In genomic region chr11:75511213-75511612, GRCm38 (mm10) we compare ENCODE assay signal across 9 mouse cellular contexts. TPM values are rescaled to one million over a fixed set of nuclear protein-coding genes. Genes with fewer than 3 reads are reported as not detected.
DNase-seq lines count a peak whose midpoint lies in the region; ATAC-seq and TF ChIP-seq lines count a peak whose summit lies in the region.
"Had no signal": no experiment of that assay in that cellular context is flagged by ENCODE, and none has a peak within 500 bp of the region (broad histone marks: within the 10 kb centered on the region; RNA-seq: fewer than 3 reads in every experiment).

No protein-coding gene starts in this region.

- H3K27ac ChIP-seq in midbrain, embryonic 10.5 days (replicated peaks): no peak overlapping the region; the same call in 1 of the 2 replicates
- H3K27ac ChIP-seq in midbrain, postnatal 0 days (ENCODE audit: low read depth, low read length): no peak overlapping the region
- H3K27ac ChIP-seq in heart, embryonic 13.5 days (replicated peaks): no peak overlapping the region
- H3K27ac ChIP-seq in forebrain, embryonic 12.5 days: no peak overlapping the region

- H3K4me1 ChIP-seq in midbrain, embryonic 10.5 days: peaks cover 26% of the 10 kb centered on the region
- H3K4me1 ChIP-seq in midbrain, postnatal 0 days (ENCODE audit: insufficient read depth, low read length): peaks cover 5% of the 10 kb centered on the region; the same call in 1 of the 2 replicates
- peaks cover 27% of the 10 kb centered on the region for H3K4me1 ChIP-seq in heart, embryonic 13.5 days
- H3K4me1 ChIP-seq in forebrain, embryonic 12.5 days: peaks cover 12% of the 10 kb centered on the region

- peaks cover 36% of the 10 kb centered on the region for H3K36me3 ChIP-seq in midbrain, embryonic 10.5 days
- peaks cover 27% of the 10 kb centered on the region for H3K36me3 ChIP-seq in midbrain, postnatal 0 days (ENCODE audit: insufficient read depth, low read length)
- peaks cover 34% of the 10 kb centered on the region for H3K36me3 ChIP-seq in heart, embryonic 13.5 days
- H3K36me3 ChIP-seq in forebrain, embryonic 12.5 days (replicated peaks): peaks cover 32% of the 10 kb centered on the region

- no peaks in the 10 kb centered on the region for H3K27me3 ChIP-seq in midbrain, embryonic 10.5 days (ENCODE audit: low read depth, poor library complexity, severe bottlenecking)
- no peaks in the 10 kb centered on the region for H3K27me3 ChIP-seq in midbrain, postnatal 0 days (ENCODE audit: insufficient read depth, low read length)
- no peaks in the 10 kb centered on the region for H3K27me3 ChIP-seq in heart, embryonic 13.5 days (replicated peaks)
- H3K27me3 ChIP-seq in forebrain, embryonic 12.5 days: no peaks in the 10 kb centered on the region
- H3K27me3 ChIP-seq: lung, embryonic 15.5 days had no signal

- DNase-seq in adrenal gland, adult (ENCODE audit: inconsistent age in 2 of 2, low spot score in 1 of 2): peak; percentile 54 to 75
- no peak for DNase-seq in adrenal gland, postnatal 4 days (ENCODE audit: low spot score in 2 of 2)
- DNase-seq in midbrain, embryonic 10.5 days (ENCODE audit: low spot score): no peak
- no peak for DNase-seq in midbrain, postnatal 0 days (ENCODE audit: low spot score)
- peak; percentile 70 to 71 for DNase-seq in lung, postnatal 4 days
- DNase-seq in spleen, postnatal 10 days (ENCODE audit: low spot score in 2 of 2): no peak

- H3K9ac ChIP-seq in midbrain, postnatal 0 days (replicated peaks; ENCODE audit: low read length, poor library complexity, severe bottlenecking): no peak overlapping the region
- no peak overlapping the region for H3K9ac ChIP-seq in heart, embryonic 13.5 days
- H3K9ac ChIP-seq in forebrain, embryonic 12.5 days: no peak overlapping the region

- ATAC-seq in midbrain, postnatal 0 days (ENCODE audit: low FRiP score): no peak
- ATAC-seq in heart, embryonic 13.5 days (ENCODE audit: extremely low read depth, insufficient number of reproducible peaks, low FRiP score, low TSS enrichment): no peak
- no peak for ATAC-seq in forebrain, embryonic 12.5 days (ENCODE audit: low FRiP score)

- no peaks in the 10 kb centered on the region for H3K9me3 ChIP-seq in midbrain, embryonic 10.5 days (replicated peaks)
- H3K9me3 ChIP-seq in midbrain, postnatal 0 days (ENCODE audit: low read length): no peaks in the 10 kb centered on the region
- no peaks in the 10 kb centered on the region for H3K9me3 ChIP-seq in heart, embryonic 13.5 days
- no peaks in the 10 kb centered on the region for H3K9me3 ChIP-seq in forebrain, embryonic 12.5 days
- H3K9me3 ChIP-seq: lung, embryonic 15.5 days had no signal

- no peak overlapping the region for H3K4me2 ChIP-seq in midbrain, postnatal 0 days (ENCODE audit: low read depth, low read length, poor library complexity, severe bottlenecking)
- H3K4me2 ChIP-seq in heart, embryonic 13.5 days: no peak overlapping the region; the same call in 1 of the 2 replicates
- H3K4me2 ChIP-seq in forebrain, embryonic 12.5 days: no peak overlapping the region

- TF ChIP-seq CTCF in midbrain, postnatal 0 days (IDR thresholded peaks at IDR 0.05): no peak

- WGBS in midbrain, embryonic 10.5 days: 82% methylated on average over 6 of the region's 6 CpGs
- WGBS in midbrain, postnatal 0 days: 78% methylated on average over 6 of the region's 6 CpGs
- WGBS in heart, embryonic 13.5 days: 83% methylated on average over 6 of the region's 6 CpGs
- 84% methylated on average over 6 of the region's 6 CpGs for WGBS in forebrain, embryonic 12.5 days

- peak overlapping the region; percentile 70; the same call in 1 of the 2 replicates for H3K4me3 ChIP-seq in midbrain, embryonic 10.5 days
- no peak overlapping the region for H3K4me3 ChIP-seq in midbrain, postnatal 0 days (ENCODE audit: low read depth, low read length)
- H3K4me3 ChIP-seq in heart, embryonic 13.5 days: 0 out of 2 replicates have a peak overlapping the region, but pooled peaks have one; percentile 55
- H3K4me3 ChIP-seq in forebrain, embryonic 12.5 days (replicated peaks): no peak overlapping the region; the same call in 1 of the 2 replicates

RNA-seq across cellular contexts. Expression of gene Rilp, which starts 1.3 kb away (rescaled TPM):
- 1 to 10 TPM; 7.7 to 8.5 TPM for total RNA-seq in adrenal gland, postnatal 4 days (2021)
- 0.35 and 0.44 TPM in 2 replicates for polyA plus RNA-seq in midbrain, embryonic 10.5 days (2016; fragmentation: Nextera tagmentation; extraction: Ambion mirVana)
- 5.7 and 7.0 TPM in 2 replicates for total RNA-seq in midbrain, postnatal 0 days (2014; rRNA removed)
- polyA plus RNA-seq in midbrain, postnatal 0 days (2015; fragmentation: Nextera tagmentation; extraction: Ambion mirVana): 6.9 and 7.5 TPM in 2 replicates
- polyA plus RNA-seq in heart, embryonic 13.5 days (2015; fragmentation: Nextera tagmentation; extraction: Ambion mirVana): 3.4 TPM in 2 replicates
- 0.22 and 0.34 TPM in 2 replicates for polyA plus RNA-seq in forebrain, embryonic 12.5 days (2016; fragmentation: Nextera tagmentation; extraction: Ambion mirVana)

RNA-seq across cellular contexts. Expression of gene Scarf1, which starts 2.1 kb away (rescaled TPM):
- total RNA-seq in adrenal gland, postnatal 4 days (2021): 10 to 100 TPM; 13.8 to 14.4 TPM
- 4.7 and 4.8 TPM in 2 replicates for polyA plus RNA-seq in midbrain, embryonic 10.5 days (2016; fragmentation: Nextera tagmentation; extraction: Ambion mirVana)
- total RNA-seq in midbrain, postnatal 0 days (2014; rRNA removed): 3.6 and 3.8 TPM in 2 replicates
- polyA plus RNA-seq in midbrain, postnatal 0 days (2015; fragmentation: Nextera tagmentation; extraction: Ambion mirVana): 3.0 and 3.5 TPM in 2 replicates
- 12.9 and 13.2 TPM in 2 replicates for polyA plus RNA-seq in heart, embryonic 13.5 days (2015; fragmentation: Nextera tagmentation; extraction: Ambion mirVana)
- polyA plus RNA-seq in forebrain, embryonic 12.5 days (2016; fragmentation: Nextera tagmentation; extraction: Ambion mirVana): 3.0 and 3.9 TPM in 2 replicates

RNA-seq across cellular contexts. Expression of gene Slc43a2, which starts 20.3 kb away (rescaled TPM):
- total RNA-seq in adrenal gland, postnatal 4 days (2021): 10 to 100 TPM; 24.2 to 33.0 TPM
- 6.5 and 8.2 TPM in 2 replicates for polyA plus RNA-seq in midbrain, embryonic 10.5 days (2016; fragmentation: Nextera tagmentation; extraction: Ambion mirVana)
- 34.3 and 34.5 TPM in 2 replicates for total RNA-seq in midbrain, postnatal 0 days (2014; rRNA removed)
- 17.0 and 20.4 TPM in 2 replicates for polyA plus RNA-seq in midbrain, postnatal 0 days (2015; fragmentation: Nextera tagmentation; extraction: Ambion mirVana)
- polyA plus RNA-seq in heart, embryonic 13.5 days (2015; fragmentation: Nextera tagmentation; extraction: Ambion mirVana): 3.2 and 3.6 TPM in 2 replicates
- 11.4 TPM in 2 replicates for polyA plus RNA-seq in forebrain, embryonic 12.5 days (2016; fragmentation: Nextera tagmentation; extraction: Ambion mirVana)

RNA-seq across cellular contexts. Expression of gene Prpf8, which starts 24.6 kb away (rescaled TPM):
- 100 to 1,000 TPM; 142 to 156 TPM for total RNA-seq in adrenal gland, postnatal 4 days (2021)
- polyA plus RNA-seq in midbrain, embryonic 10.5 days (2016; fragmentation: Nextera tagmentation; extraction: Ambion mirVana): 67.3 and 72.2 TPM in 2 replicates
- 121 and 129 TPM in 2 replicates for total RNA-seq in midbrain, postnatal 0 days (2014; rRNA removed)
- polyA plus RNA-seq in midbrain, postnatal 0 days (2015; fragmentation: Nextera tagmentation; extraction: Ambion mirVana): 25.7 and 27.6 TPM in 2 replicates
- 31.6 and 32.1 TPM in 2 replicates for polyA plus RNA-seq in heart, embryonic 13.5 days (2015; fragmentation: Nextera tagmentation; extraction: Ambion mirVana)
- polyA plus RNA-seq in forebrain, embryonic 12.5 days (2016; fragmentation: Nextera tagmentation; extraction: Ambion mirVana): 87.9 and 92.6 TPM in 2 replicates

RNA-seq across cellular contexts. Expression of gene Tlcd2, which starts 49.7 kb away (rescaled TPM):
- 10 to 100 TPM; 12.9 to 17.8 TPM for total RNA-seq in adrenal gland, postnatal 4 days (2021)
- 10.2 and 10.6 TPM in 2 replicates for polyA plus RNA-seq in midbrain, embryonic 10.5 days (2016; fragmentation: Nextera tagmentation; extraction: Ambion mirVana)
- 0.66 and 0.76 TPM in 2 replicates for total RNA-seq in midbrain, postnatal 0 days (2014; rRNA removed)
- 1.6 and 1.9 TPM in 2 replicates for polyA plus RNA-seq in midbrain, postnatal 0 days (2015; fragmentation: Nextera tagmentation; extraction: Ambion mirVana)
- polyA plus RNA-seq in heart, embryonic 13.5 days (2015; fragmentation: Nextera tagmentation; extraction: Ambion mirVana): 11.4 and 13.5 TPM in 2 replicates
- 4.9 and 7.1 TPM in 2 replicates for polyA plus RNA-seq in forebrain, embryonic 12.5 days (2016; fragmentation: Nextera tagmentation; extraction: Ambion mirVana)

Comparison
In these comparisons a context has a peak if more than half of its experiments do, and no peak if none do; other contexts are left out.
1. DNase-seq: peak in adrenal gland, adult (2 of 2) and lung, postnatal 4 days (2 of 2); none in adrenal gland, postnatal 4 days (0 of 2), midbrain, embryonic 10.5 days (single experiment), midbrain, postnatal 0 days (single experiment) and spleen, postnatal 10 days (0 of 2).
2. H3K4me3 ChIP-seq: peak in midbrain, embryonic 10.5 days (single experiment) and heart, embryonic 13.5 days (single experiment); none in midbrain, postnatal 0 days (single experiment) and forebrain, embryonic 12.5 days (single experiment).